Mouse (Mus musculus) liver, embryonic 14.5 days (tissue): ENCODE measurements around the gene Hhat.

Experiments
- CTCF ChIP-seq: IDR thresholded peaks from 2 replicates; pipeline ENCODE4 v1.5.1; 2016; ENCODE audit warnings: antibody characterized with exemption, low read depth, control low read depth
- EP300 ChIP-seq: IDR thresholded peaks from 2 replicates; pipeline ENCODE4 v1.6.1; 2016; ENCODE audit warnings: antibody characterized with exemption, low read depth

DNA sequence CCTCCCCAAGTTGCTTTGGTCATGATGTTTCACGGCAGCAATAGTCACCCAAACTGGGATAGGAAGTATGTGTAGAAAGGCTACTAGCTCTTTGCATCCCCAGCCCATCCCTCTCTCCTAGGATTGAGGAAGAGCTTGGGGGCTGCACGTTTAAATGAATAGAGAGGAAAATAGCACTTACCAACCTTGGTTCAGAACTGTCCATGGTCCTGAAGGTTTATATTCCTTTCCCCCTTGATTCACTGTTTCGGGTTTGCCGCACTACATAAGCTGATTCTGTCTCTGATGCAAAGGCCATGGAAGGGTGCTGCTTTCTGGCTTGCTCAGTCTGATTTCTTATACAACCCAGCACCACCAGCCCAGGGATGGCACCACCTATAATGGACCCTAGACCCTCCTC lies 298.7 kb downstream of the Hhat start:
- no peak for TF ChIP-seq CTCF
- no peak for TF ChIP-seq EP300
